9 mouse cellular contexts compared by ENCODE assay signal in the genomic region with DNA sequence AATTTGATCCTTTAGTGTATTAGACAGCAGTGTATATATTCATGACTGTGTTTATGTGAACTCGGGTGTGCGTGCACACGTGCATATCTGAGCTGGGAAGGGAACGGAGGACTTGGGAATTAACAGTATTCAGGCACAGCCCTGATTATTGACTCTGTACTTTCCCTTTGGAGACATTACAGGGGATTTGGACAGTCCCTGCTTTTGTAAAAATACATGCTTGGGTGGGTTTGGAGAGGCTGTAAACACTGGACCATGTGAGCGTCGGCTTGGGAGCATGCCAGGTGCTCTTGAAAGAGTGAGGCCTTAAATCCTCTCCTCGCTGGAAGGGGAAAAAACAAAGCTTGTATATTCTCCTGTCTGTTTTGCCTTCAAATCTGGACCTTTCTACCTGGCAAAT.
DNase-seq lines count a peak whose midpoint lies in the region; ATAC-seq and TF ChIP-seq lines count a peak whose summit lies in the region.
"Had no signal": no experiment of that assay in that cellular context is flagged by ENCODE, and none has a peak within 500 bp of the region (broad histone marks: within the 10 kb centered on the region; RNA-seq: fewer than 3 reads in every experiment).

No protein-coding gene starts in this region.

- no peaks in the 10 kb centered on the region for H3K9me3 ChIP-seq in intestine, embryonic 14.5 days (ENCODE audit: control insufficient read depth, low read length)
- H3K9me3 ChIP-seq in intestine, postnatal 0 days (ENCODE audit: control insufficient read depth): no peaks in the 10 kb centered on the region
- no peaks in the 10 kb centered on the region for H3K9me3 ChIP-seq in neural tube, embryonic 13.5 days
- H3K9me3 ChIP-seq: liver, embryonic 13.5 days had no signal

- no peak for DNase-seq in intestine, embryonic 14.5 days (ENCODE audit: low spot score)
- peak; percentile 94 for DNase-seq in brain, embryonic 14.5 days (ENCODE audit: low read depth)
- peak; percentile 57 for DNase-seq in kidney, adult 18-20 months
- no peak for DNase-seq in urinary bladder, adult 2 months (ENCODE audit: low spot score)
- no peak for DNase-seq in adrenal gland, postnatal 36 days
- DNase-seq in adrenal gland, postnatal 10 days: no peak
- DNase-seq: liver, embryonic 13.5 days had no signal

- WGBS in intestine, embryonic 14.5 days: 38% methylated on average over 7 of the region's 7 CpGs
- WGBS in intestine, postnatal 0 days: 56% methylated on average over 7 of the region's 7 CpGs
- WGBS in neural tube, embryonic 13.5 days: 47% methylated on average over 7 of the region's 7 CpGs

- H3K4me2 ChIP-seq in intestine, embryonic 14.5 days (ENCODE audit: low read length): 0 out of 2 replicates have a peak overlapping the region, but pooled peaks have one; percentile 4
- no peak overlapping the region for H3K4me2 ChIP-seq in intestine, postnatal 0 days (replicated peaks; ENCODE audit: low read depth)
- H3K4me2 ChIP-seq in neural tube, embryonic 13.5 days: no peak overlapping the region
- H3K4me2 ChIP-seq: liver, embryonic 13.5 days had no signal

- H3K27me3 ChIP-seq in intestine, embryonic 14.5 days (replicated peaks; ENCODE audit: control insufficient read depth, insufficient read depth, low read length): no peaks in the 10 kb centered on the region
- no peaks in the 10 kb centered on the region for H3K27me3 ChIP-seq in intestine, postnatal 0 days (replicated peaks; ENCODE audit: control insufficient read depth, insufficient read depth, low read length)
- H3K27me3 ChIP-seq in neural tube, embryonic 13.5 days: no peaks in the 10 kb centered on the region
- H3K27me3 ChIP-seq: liver, embryonic 13.5 days had no signal

- peak overlapping the region; percentile 43; the same call in 1 of the 2 replicates for H3K27ac ChIP-seq in intestine, embryonic 14.5 days (ENCODE audit: low read depth)
- no peak overlapping the region for H3K27ac ChIP-seq in intestine, postnatal 0 days (ENCODE audit: low read depth, low read length)
- H3K27ac ChIP-seq in neural tube, embryonic 13.5 days (replicated peaks): no peak overlapping the region; the same call in 1 of the 2 replicates
- H3K27ac ChIP-seq: liver, embryonic 13.5 days had no signal

- ATAC-seq in intestine, embryonic 14.5 days (replicated peaks; ENCODE audit: low FRiP score, low TSS enrichment, low read depth): no peak
- ATAC-seq in intestine, postnatal 0 days: no peak
- ATAC-seq in neural tube, embryonic 13.5 days (ENCODE audit: low read depth): peak; percentile 65

- no peak for TF ChIP-seq POLR2A in brain, embryonic 14.5 days (IDR thresholded peaks at IDR 0.05; ENCODE audit: borderline replicate concordance, extremely low read depth, insufficient read depth, insufficient read length, poor library complexity, severe bottlenecking)

- H3K9ac ChIP-seq in intestine, embryonic 14.5 days (ENCODE audit: low read length): no peak overlapping the region
- H3K9ac ChIP-seq in intestine, postnatal 0 days (ENCODE audit: low read depth, low read length): no peak overlapping the region
- H3K9ac ChIP-seq in neural tube, embryonic 13.5 days: no peak overlapping the region
- H3K9ac ChIP-seq: liver, embryonic 13.5 days had no signal

- H3K4me3 ChIP-seq in intestine, embryonic 14.5 days (ENCODE audit: low read depth, low read length): no peak overlapping the region
- H3K4me3 ChIP-seq in intestine, postnatal 0 days (ENCODE audit: low read depth, low read length): no peak overlapping the region
- no peak overlapping the region for H3K4me3 ChIP-seq in neural tube, embryonic 13.5 days
- H3K4me3 ChIP-seq: liver, embryonic 13.5 days had no signal

- H3K36me3 ChIP-seq in intestine, embryonic 14.5 days (ENCODE audit: control insufficient read depth, insufficient read depth, low read length): no peaks in the 10 kb centered on the region
- H3K36me3 ChIP-seq in intestine, postnatal 0 days (ENCODE audit: control insufficient read depth, insufficient read depth): no peaks in the 10 kb centered on the region
- no peaks in the 10 kb centered on the region for H3K36me3 ChIP-seq in neural tube, embryonic 13.5 days
- H3K36me3 ChIP-seq: liver, embryonic 13.5 days had no signal

- peaks cover 15% of the 10 kb centered on the region for H3K4me1 ChIP-seq in intestine, embryonic 14.5 days (replicated peaks; ENCODE audit: control insufficient read depth, insufficient read depth, low read length)
- no peaks in the 10 kb centered on the region; the same call in 1 of the 2 replicates for H3K4me1 ChIP-seq in intestine, postnatal 0 days (replicated peaks; ENCODE audit: control insufficient read depth, insufficient read depth, low read length)
- peaks cover 16% of the 10 kb centered on the region for H3K4me1 ChIP-seq in neural tube, embryonic 13.5 days (replicated peaks)
- H3K4me1 ChIP-seq: liver, embryonic 13.5 days had no signal

- no peak for TF ChIP-seq CTCF in intestine, postnatal 0 days (IDR thresholded peaks at IDR 0.05; ENCODE audit: low read depth)
- TF ChIP-seq CTCF in brain, embryonic 14.5 days (IDR thresholded peaks at IDR 0.05; ENCODE audit: borderline replicate concordance, extremely low read depth, insufficient read depth, insufficient read length): no peak

Comparison
In these comparisons a context has a peak if more than half of its experiments do, and no peak if none do; other contexts are left out.
1. DNase-seq: peak in brain, embryonic 14.5 days (single experiment) and kidney, adult 18-20 months (single experiment); none in intestine, embryonic 14.5 days (single experiment), urinary bladder, adult 2 months (single experiment), adrenal gland, postnatal 36 days (0 of 2) and adrenal gland, postnatal 10 days (single experiment).